Mouse (Mus musculus) monocyte, adult 5-6 weeks (primary cell): ENCODE measurements around the gene Uvrag. TPM values are rescaled to one million over a fixed set of nuclear protein-coding genes. Genes with fewer than 3 reads are reported as not detected.

ENCODE experiments used
- total RNA-seq: library from RNA; stranded (forward); fragments of 200-1000, 200-491, 200-594 nt; gene quantifications from 3 replicates; pipeline ENCODE4 v1.2.3, GENCODE M21; 2017

Gene Uvrag
- total RNA-seq, 1 experiment from 2014 or later, result 92.1 TPM

Other genes with a start within 250 kb of the Uvrag start
- gene Dgat2, start 41.6 kb upstream of the Uvrag start, total RNA-seq, result 5.5 to 19.7 TPM (median 8.6 TPM) in 3 replicates
- gene Mogat2, start 97.5 kb upstream of the Uvrag start, total RNA-seq, result not detected in 3 replicates
- gene Map6, start 126.3 kb upstream of the Uvrag start, total RNA-seq, result 0.78 to 1.5 TPM in 2 of 3 replicates, not detected in the other
- gene Serpinh1, start 212.1 kb upstream of the Uvrag start, total RNA-seq, result not detected in 3 replicates
- 1.3 to 1.6 TPM (median 1.5 TPM) in 3 replicates for gene Gdpd5, start 240.3 kb upstream of the Uvrag start, total RNA-seq